Mouse (Mus musculus): Measurements from ENCODE around the gene Usp54.
"Not testable (repeated sequence)": the region's sequence is repeated elsewhere in the genome, so short reads cannot be mapped to it uniquely, and the experiment has no call there.

The Usp54 gene

GRCm38 (mm10) chr14:20607396-20608126, 33.3 kb downstream of the Usp54 start:
- peak; percentile 40 for DNase-seq

GRCm38 (mm10) chr14:20601287-20601686, 39.6 kb downstream of the Usp54 start:
- no peak for DNase-seq

- no peak for DNase-seq
These were observed 40.7 kb downstream of the Usp54 start for GRCm38 (mm10) chr14:20600203-20600602.

GRCm38 (mm10) chr14:20599542-20599941, 41.3 kb downstream of the Usp54 start:
- DNase-seq: no peak

GRCm38 (mm10) chr14:20595781-20596180, 45.1 kb downstream of the Usp54 start:
- DNase-seq: no peak

- no peak for DNase-seq
These were observed 53.4 kb downstream of the Usp54 start for GRCm38 (mm10) chr14:20587458-20587857.

- DNase-seq: peak; percentile 14
These were observed 61.9 kb downstream of the Usp54 start for GRCm38 (mm10) chr14:20578822-20579407.

- DNase-seq: peak; percentile 82
These were observed 64.7 kb downstream of the Usp54 start for GRCm38 (mm10) chr14:20576179-20576578.

GRCm38 (mm10) chr14:20573196-20573595, 67.7 kb downstream of the Usp54 start:
- DNase-seq: not testable (repeated sequence)

- no peak for DNase-seq
These were observed 75.4 kb downstream of the Usp54 start for GRCm38 (mm10) chr14:20565256-20566021.

- DNase-seq: no peak
These were observed 76.2 kb downstream of the Usp54 start for GRCm38 (mm10) chr14:20564692-20565091.

GRCm38 (mm10) chr14:20561897-20562296, 79.0 kb downstream of the Usp54 start:
- DNase-seq: no peak

- no peak for DNase-seq
These were observed 90.7 kb downstream of the Usp54 start for GRCm38 (mm10) chr14:20550136-20550535.

GRCm38 (mm10) chr14:20546415-20546814, 94.4 kb downstream of the Usp54 start, which contains the start of gene Ppp3cb:
Ppp3cb (minus strand) TSS chr14:20546573.
- DNase-seq: peak; percentile 81

GRCm38 (mm10) chr14:20545529-20546331, 95.1 kb downstream of the Usp54 start:
- DNase-seq: peak; percentile 92

- DNase-seq: no peak
These were observed 96.1 kb downstream of the Usp54 start for GRCm38 (mm10) chr14:20544467-20545411.

GRCm38 (mm10) chr14:20529643-20530042, 111.2 kb downstream of the Usp54 start:
- DNase-seq: no peak

GRCm38 (mm10) chr14:20520179-20520578, 120.7 kb downstream of the Usp54 start:
- no peak for DNase-seq

GRCm38 (mm10) chr14:20508424-20508823, 132.4 kb downstream of the Usp54 start:
- DNase-seq: no peak

GRCm38 (mm10) chr14:20502966-20503365, 137.9 kb downstream of the Usp54 start:
- DNase-seq: no peak

- DNase-seq: no peak
These were observed 140.9 kb downstream of the Usp54 start for GRCm38 (mm10) chr14:20499982-20500381.
